Mouse (Mus musculus): ENCODE results near the gene Hcn1. TPM values are rescaled to one million over a fixed set of nuclear protein-coding genes. Genes with fewer than 3 reads are reported as not detected.

Gene Hcn1
- total RNA-seq, 2 experiments from 2014 or later = 0.03 to 0.05 TPM

DNA sequence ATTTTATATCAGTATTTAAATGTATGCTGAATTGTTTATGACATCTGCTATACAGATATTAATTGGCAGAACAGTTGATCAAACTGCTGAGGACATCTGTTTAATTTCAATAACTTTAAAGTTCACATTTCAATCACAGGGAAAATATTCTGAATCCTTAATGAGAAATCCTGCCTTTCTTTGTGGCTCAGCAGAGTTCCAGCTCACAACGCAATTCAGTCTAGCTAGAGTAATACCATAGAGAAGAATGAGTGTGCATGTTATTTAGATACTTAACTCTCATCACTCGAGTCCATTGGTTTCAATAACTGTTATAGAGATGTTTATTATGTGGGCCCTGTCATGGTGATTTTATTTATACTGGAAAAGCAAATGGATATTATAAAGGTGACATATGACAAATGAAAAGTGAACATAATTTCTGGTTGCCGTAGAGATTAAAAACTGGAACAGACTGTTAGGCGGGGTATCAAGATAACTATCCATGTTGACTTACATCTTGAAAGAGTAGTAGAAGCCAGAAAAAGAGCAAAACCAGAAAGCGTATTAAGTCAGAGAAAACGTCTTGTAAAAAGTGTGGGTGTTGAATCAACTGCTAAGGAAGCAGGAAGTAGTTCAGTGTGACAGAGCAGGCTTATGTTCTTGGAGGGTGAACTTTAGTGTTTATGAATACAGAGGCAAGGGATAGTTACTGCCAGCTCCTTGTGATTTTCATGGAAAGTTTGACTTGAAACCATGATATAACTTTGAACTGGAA lies 250.0 kb downstream of the Hcn1 start:
- intact Hi-C loops (cut with DNase I) = no loop called here
- DNase-seq = no peak

GRCm38 (mm10) chr13:117852711-117853051 lies 250.6 kb downstream of the Hcn1 start:
- intact Hi-C loops (cut with DNase I) = no loop called here
- no peak for DNase-seq

DNA sequence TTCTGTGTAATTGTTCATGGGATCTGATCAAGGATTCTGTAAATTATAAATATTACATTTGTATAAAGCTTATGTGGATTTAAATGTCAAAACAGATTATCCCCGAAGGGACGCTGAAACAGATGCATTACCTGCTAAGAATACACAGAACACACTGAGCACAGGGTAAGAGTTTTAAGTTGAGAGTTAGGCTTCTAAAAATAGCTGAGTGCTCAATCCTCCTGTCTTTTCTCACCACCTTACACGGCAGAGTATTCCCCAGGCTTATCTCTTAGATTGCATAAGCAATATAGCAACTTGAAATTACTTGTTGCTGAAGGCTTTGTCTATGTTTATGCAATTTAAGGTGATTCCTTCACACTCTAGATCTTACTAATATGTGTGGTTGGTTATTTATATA lies 256.3 kb downstream of the Hcn1 start:
- intact Hi-C loops (cut with DNase I) = no loop called here
- no peak for DNase-seq

GRCm38 (mm10) chr13:117877787-117878186 lies 275.7 kb downstream of the Hcn1 start:
- intact Hi-C loops (cut with DNase I) = no loop called here

GRCm38 (mm10) chr13:117880471-117881225 lies 278.5 kb downstream of the Hcn1 start:
- intact Hi-C loops (cut with DNase I) = no loop called here

More at GRCm38 (mm10) chr13:117877787-117878186, 275.7 kb downstream of the Hcn1 start:
- DNase-seq = no peak

GRCm38 (mm10) chr13:117892076-117892475 lies 290.0 kb downstream of the Hcn1 start:
- intact Hi-C loops (cut with DNase I) = no loop called here
- DNase-seq = no peak

More at GRCm38 (mm10) chr13:117880471-117881225, 278.5 kb downstream of the Hcn1 start:
- DNase-seq = no peak

DNA sequence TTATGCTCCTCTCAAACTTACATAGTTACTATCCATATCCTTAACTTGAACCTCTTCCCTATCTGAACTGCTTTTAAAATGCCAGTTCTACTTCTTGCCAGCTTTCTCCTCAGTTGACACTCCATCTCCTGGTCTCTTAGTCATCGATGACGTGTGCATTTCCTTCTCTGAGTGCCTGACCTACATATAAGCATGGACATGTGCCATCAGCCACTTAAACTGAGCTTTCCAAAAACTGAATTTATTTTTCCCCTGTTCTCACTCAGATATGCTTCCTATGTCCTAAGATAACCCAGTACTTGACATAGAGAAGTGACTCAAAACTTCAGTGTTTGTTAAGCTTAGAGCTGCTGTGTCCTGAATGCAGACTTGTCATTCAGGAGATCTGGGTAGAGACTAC lies 295.9 kb downstream of the Hcn1 start:
- intact Hi-C loops (cut with DNase I) = no loop called here
- DNase-seq = no peak

- intact Hi-C loops (cut with DNase I) = no loop called here
These were observed 305.7 kb downstream of the Hcn1 start for GRCm38 (mm10) chr13:117907801-117908200.

DNA sequence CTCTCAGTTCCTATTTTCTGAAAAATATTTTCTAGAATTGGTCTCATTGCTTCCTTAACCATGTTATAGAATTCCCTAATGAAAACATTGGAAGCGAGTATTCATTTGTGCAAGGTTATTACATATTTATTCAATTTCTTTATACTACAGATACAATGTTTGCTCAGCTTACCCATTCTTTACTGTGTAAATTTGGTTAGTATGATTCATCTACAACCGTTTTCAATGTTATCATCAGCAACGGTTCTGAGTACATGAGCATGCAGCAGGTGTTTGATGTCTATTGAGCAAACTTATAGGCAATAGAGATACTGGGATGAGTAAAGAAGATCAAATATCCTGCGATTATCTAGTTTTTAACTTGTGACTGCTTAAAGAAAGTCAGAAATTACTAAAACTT lies 327.6 kb downstream of the Hcn1 start:
- intact Hi-C loops (cut with DNase I) = no loop called here
- no peak for DNase-seq

More at GRCm38 (mm10) chr13:117907801-117908200, 305.7 kb downstream of the Hcn1 start:
- DNase-seq = no peak

GRCm38 (mm10) chr13:117931746-117932145 lies 329.6 kb downstream of the Hcn1 start:
- DNase-seq = no peak
- intact Hi-C loops (cut with DNase I) = no loop called here

GRCm38 (mm10) chr13:117938761-117939160 lies 336.6 kb downstream of the Hcn1 start:
- intact Hi-C loops (cut with DNase I) = no loop called here
- no peak for DNase-seq

GRCm38 (mm10) chr13:117940536-117941280 lies 338.6 kb downstream of the Hcn1 start:
- intact Hi-C loops (cut with DNase I) = no loop called here
- DNase-seq = no peak

GRCm38 (mm10) chr13:117946843-117947242 lies 344.7 kb downstream of the Hcn1 start:
- intact Hi-C loops (cut with DNase I) = no loop called here
- no peak for DNase-seq

DNA sequence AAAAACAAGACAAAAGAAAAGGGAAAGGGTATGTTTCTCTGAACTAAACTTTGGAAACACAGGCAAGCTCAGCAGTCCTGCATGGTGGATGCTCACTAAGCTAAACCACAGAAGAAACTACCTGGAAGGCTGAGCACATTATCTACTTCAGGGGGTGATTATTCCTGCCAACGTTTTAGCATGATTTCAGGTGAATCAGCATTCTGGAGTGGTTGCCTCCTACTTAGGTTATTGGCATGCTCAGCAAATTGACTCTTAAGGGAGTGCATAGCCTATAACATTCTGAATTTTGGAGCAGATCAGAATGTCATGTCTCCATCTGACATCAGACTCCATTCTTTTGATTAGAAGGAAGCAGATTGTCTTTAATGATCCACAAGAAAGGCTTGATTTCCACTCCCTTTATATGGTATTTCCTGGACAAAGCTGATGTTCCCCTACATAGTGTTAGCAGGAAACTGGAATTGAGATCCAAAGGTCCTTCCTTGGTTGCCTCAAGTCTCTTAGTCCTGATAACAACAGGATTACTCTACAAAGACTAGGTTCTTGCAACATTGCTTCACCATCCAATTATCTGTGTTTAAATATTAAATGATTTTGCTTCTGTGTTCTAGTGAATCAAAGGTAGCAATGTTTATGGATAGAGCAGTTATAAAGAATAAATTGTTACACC lies 345.7 kb downstream of the Hcn1 start:
- intact Hi-C loops (cut with DNase I) = no loop called here
- DNase-seq = no peak

GRCm38 (mm10) chr13:117958496-117959421 lies 356.6 kb downstream of the Hcn1 start:
- DNase-seq = no peak
- intact Hi-C loops (cut with DNase I) = no loop called here

- intact Hi-C loops (cut with DNase I) = no loop called here
- DNase-seq = no peak
These were observed 362.5 kb downstream of the Hcn1 start for GRCm38 (mm10) chr13:117964620-117965019.

DNA sequence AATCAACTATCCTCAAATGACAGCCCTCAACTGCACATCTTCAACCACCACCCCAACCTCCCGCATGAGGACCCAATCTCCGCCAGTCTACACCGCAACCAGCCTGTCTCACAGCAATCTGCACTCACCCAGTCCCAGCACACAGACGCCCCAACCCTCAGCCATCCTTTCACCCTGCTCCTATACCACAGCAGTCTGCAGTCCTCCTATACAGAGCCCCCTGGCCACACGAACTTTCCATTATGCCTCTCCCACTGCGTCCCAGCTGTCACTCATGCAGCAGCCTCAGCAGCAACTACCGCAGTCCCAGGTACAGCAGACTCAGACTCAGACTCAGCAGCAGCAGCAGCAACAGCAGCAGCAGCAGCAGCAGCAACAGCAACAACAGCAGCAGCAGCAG lies 373.3 kb downstream of the Hcn1 start:
- DNase-seq = no peak
- intact Hi-C loops (cut with DNase I) = no loop called here

- no peak for DNase-seq
- intact Hi-C loops (cut with DNase I) = no loop called here
These were observed 373.7 kb downstream of the Hcn1 start for GRCm38 (mm10) chr13:117975823-117976222.

GRCm38 (mm10) chr13:117984339-117984738 lies 382.2 kb downstream of the Hcn1 start:
- intact Hi-C loops (cut with DNase I) = no loop called here
- DNase-seq = no peak

Measured in gastrocnemius, postnatal 36 days (tissue).